Mouse (Mus musculus) adrenal gland, adult (tissue): ENCODE results near the gene Olfr632.
"Not testable (repeated sequence)": the region's sequence is repeated elsewhere in the genome, so short reads cannot be mapped to it uniquely, and the experiment has no call there.

Experiments
- DNase-seq, 2 experiments: peaks; one replicate each; pipeline ENCODE4 v3.0.0; 2022 to 2023; ENCODE audit warnings: low spot score in 1 of 2; ENCODE audit not compliant: inconsistent age in 2 of 2

Olfr632 gene

GRCm38 (mm10) chr7:103934264-103934663 lies at the start of gene Olfr632:
Gene Olfr632, plus strand, starts transcription at chr7:103934347.
- no peak for DNase-seq

- DNase-seq: no peak
These were observed 48.0 kb upstream of the Olfr632 start, which contains the start of gene Olfr66 for GRCm38 (mm10) chr7:103886152-103886551. Gene Olfr66, minus strand, starts transcription at chr7:103886252.

GRCm38 (mm10) chr7:103894385-103894784 lies 39.8 kb upstream of the Olfr632 start, which contains the start of gene Olfr64:
Gene Olfr64, minus strand, starts transcription at chr7:103894485.
- DNase-seq: no peak

GRCm38 (mm10) chr7:103903187-103903586 lies 31.0 kb upstream of the Olfr632 start, which contains the start of gene Olfr65:
Gene Olfr65, plus strand, starts transcription at chr7:103903487.
- no peak for DNase-seq

- DNase-seq: no peak
These were observed 24.1 kb upstream of the Olfr632 start for GRCm38 (mm10) chr7:103910047-103910446.

- peak in 1 of 2 experiments; percentile 26 for DNase-seq
These were observed 21.1 kb upstream of the Olfr632 start for GRCm38 (mm10) chr7:103912969-103913511.

- no peak for DNase-seq
These were observed 18.8 kb upstream of the Olfr632 start for GRCm38 (mm10) chr7:103915338-103915737.

- no peak for DNase-seq
These were observed 5.6 kb upstream of the Olfr632 start, which contains the start of gene Olfr631 for GRCm38 (mm10) chr7:103928525-103928924. Gene Olfr631, plus strand, starts transcription at chr7:103928825.

GRCm38 (mm10) chr7:103942730-103943129 lies 8.6 kb downstream of the Olfr632 start:
- DNase-seq: peak; percentile 14 to 63

- DNase-seq: peak in 1 of 2 experiments; percentile 7
These were observed 10.0 kb downstream of the Olfr632 start, which contains the start of gene Olfr633 for GRCm38 (mm10) chr7:103944137-103944536. Gene Olfr633, plus strand, starts transcription at chr7:103944437.

GRCm38 (mm10) chr7:103966873-103967272 lies 32.7 kb downstream of the Olfr632 start:
- DNase-seq: not testable (repeated sequence)

- DNase-seq: no peak
These were observed 36.7 kb downstream of the Olfr632 start, which contains the start of gene Olfr635 for GRCm38 (mm10) chr7:103970852-103971251. Gene Olfr635, plus strand, starts transcription at chr7:103971152.

GRCm38 (mm10) chr7:103971782-103972181 lies 37.6 kb downstream of the Olfr632 start:
- no peak for DNase-seq
